Mouse (Mus musculus) inflammation-experienced regulatory T-cells, adult 6 months (primary cell): Measurements from ENCODE around the gene Gpc2. TPM values are rescaled to one million over a fixed set of nuclear protein-coding genes. Genes with fewer than 3 reads are reported as not detected.

Experiments
- ATAC-seq: one replicate; pipeline ENCODE4 v1.8.0; 2017
- polyA plus RNA-seq, 3 experiments: library from polyadenylated mRNA; unstranded; fragments of 100-300 nt; shearing (Covaris generic); gene quantifications; one replicate each; pipeline ENCODE4 v1.2.1; 2017

Gpc2 gene
- polyA plus RNA-seq, result under 1 TPM in 2 of 3 experiments, not detected in 1; 0.14 to 0.35 TPM

- peak; percentile 92 for ATAC-seq
Measured at GRCm38 (mm10) chr5:138279585-138280424, at the start of gene Gpc2, which contains the start of the genes Gm43720 and Stag3. TSS of gene Gpc2 (minus strand) at chr5:138280005. TSS of gene Gm43720 (minus strand) at chr5:138279958. TSS of gene Stag3 (plus strand) at chr5:138280240.

GRCm38 (mm10) chr5:138312795-138313194 lies 33.0 kb upstream of the Gpc2 start:
- no peak for ATAC-seq

- ATAC-seq, result no peak
Measured at GRCm38 (mm10) chr5:138299613-138300012, 19.8 kb upstream of the Gpc2 start.

- ATAC-seq, result no peak
Measured at GRCm38 (mm10) chr5:138294158-138294557, 14.4 kb upstream of the Gpc2 start.

- ATAC-seq, result no peak
Measured at GRCm38 (mm10) chr5:138291638-138292037, 11.8 kb upstream of the Gpc2 start.

GRCm38 (mm10) chr5:138287861-138288260 lies 8.1 kb upstream of the Gpc2 start:
- no peak for ATAC-seq

- ATAC-seq, result no peak
Measured at GRCm38 (mm10) chr5:138283540-138283939, 3.7 kb upstream of the Gpc2 start.

- no peak for ATAC-seq
Measured at GRCm38 (mm10) chr5:138281798-138282197, 2.0 kb upstream of the Gpc2 start.

- no peak for ATAC-seq
Measured at GRCm38 (mm10) chr5:138280829-138281228, 1.0 kb upstream of the Gpc2 start.

GRCm38 (mm10) chr5:138280425-138280768 lies 592 bp upstream of the Gpc2 start:
- no peak for ATAC-seq

GRCm38 (mm10) chr5:138277994-138278393 lies 1.8 kb downstream of the Gpc2 start:
- no peak for ATAC-seq

GRCm38 (mm10) chr5:138275216-138276050 lies 4.4 kb downstream of the Gpc2 start:
- ATAC-seq, result no peak

- no peak for ATAC-seq
Measured at GRCm38 (mm10) chr5:138274186-138274585, 5.6 kb downstream of the Gpc2 start.

GRCm38 (mm10) chr5:138272409-138272923 lies 7.3 kb downstream of the Gpc2 start, which contains the start of gene Gal3st4:
TSS of gene Gal3st4 (minus strand) at chr5:138272840.
- ATAC-seq, result no peak

GRCm38 (mm10) chr5:138271232-138271631 lies 8.6 kb downstream of the Gpc2 start:
- no peak for ATAC-seq

- ATAC-seq, result no peak
Measured at GRCm38 (mm10) chr5:138268980-138269379, 10.8 kb downstream of the Gpc2 start.

- ATAC-seq, result no peak
Measured at GRCm38 (mm10) chr5:138267114-138267513, 12.7 kb downstream of the Gpc2 start.

GRCm38 (mm10) chr5:138265712-138266111 lies 14.1 kb downstream of the Gpc2 start:
- no peak for ATAC-seq

GRCm38 (mm10) chr5:138264207-138264578 lies 15.6 kb downstream of the Gpc2 start:
- no peak for ATAC-seq

- peak; percentile 99 for ATAC-seq
Measured at GRCm38 (mm10) chr5:138263260-138264206, 16.3 kb downstream of the Gpc2 start, which contains the start of gene BC037034. TSS of gene BC037034 (minus strand) at chr5:138264033.

GRCm38 (mm10) chr5:138262582-138263240 lies 17.1 kb downstream of the Gpc2 start:
- no peak for ATAC-seq
